ENCODE assay signal across 1 mouse cellular context in genomic region chr13:67481528-67481927, GRCm38 (mm10).
TF ChIP-seq lines count a peak whose summit lies in the region.

No protein-coding gene starts in this region.

TF ChIP-seq in MEL, 35 proteins besides CTCF, POLR2A, EP300 and RAD21 (continued from another document):
- no peak for TF ChIP-seq USF2 (IDR thresholded peaks at IDR 0.05; ENCODE audit: borderline replicate concordance in 1 of 2, insufficient read depth in 1 of 2, low read depth in 1 of 2, low read length in 2 of 2)
- TF ChIP-seq SMC3 (IDR thresholded peaks at IDR 0.05; ENCODE audit: low read depth, low read length), result peak; percentile 45
- TF ChIP-seq GATA1 (IDR thresholded peaks at IDR 0.05; ENCODE audit: low read depth, low read length), result no peak
TF ChIP-seq in MEL: peak in this region for 1.
